20 mouse cellular contexts compared by ENCODE assay signal in genomic region chr13:41892016-41892415, GRCm38 (mm10). TPM values are rescaled to one million over a fixed set of nuclear protein-coding genes. Genes with fewer than 3 reads are reported as not detected.
DNase-seq lines count a peak whose midpoint lies in the region; ATAC-seq lines count a peak whose summit lies in the region.
"Had no signal": no experiment of that assay in that cellular context is flagged by ENCODE, and none has a peak within 500 bp of the region (broad histone marks: within the 10 kb centered on the region; RNA-seq: fewer than 3 reads in every experiment).

No protein-coding gene starts in this region.

- H3K27ac ChIP-seq in heart, embryonic 11.5 days (ENCODE audit: low read depth, low read length): no peak overlapping the region
- H3K27ac ChIP-seq: embryonic facial prominence, embryonic 10.5 days; embryonic facial prominence, embryonic 12.5 days; forebrain, embryonic 13.5 days; forebrain, embryonic 15.5 days had no signal

- H3K9ac ChIP-seq in heart, embryonic 11.5 days (ENCODE audit: low read depth, low read length): no peak overlapping the region
- H3K9ac ChIP-seq: embryonic facial prominence, embryonic 12.5 days; forebrain, embryonic 13.5 days; forebrain, embryonic 15.5 days had no signal

- no peaks in the 10 kb centered on the region for H3K27me3 ChIP-seq in heart, embryonic 11.5 days (ENCODE audit: control insufficient read depth, insufficient read depth, low read length)
- H3K27me3 ChIP-seq: embryonic facial prominence, embryonic 12.5 days; forebrain, embryonic 13.5 days; forebrain, embryonic 15.5 days had no signal

- WGBS in heart, embryonic 11.5 days (ENCODE audit: insufficient replicate concordance): 88% methylated on average over 12 of the region's 12 CpGs

- peak; percentile 65 for DNase-seq in heart, adult 11 months
- DNase-seq in right cerebral cortex, postnatal 14 days: peak; percentile 7
- no peak for DNase-seq in right cerebral cortex, adult 18-20 months
- DNase-seq in telencephalon, adult 2 months (ENCODE audit: low read depth, low spot score): peak; percentile 54
- DNase-seq in urinary bladder, postnatal 25 days (ENCODE audit: low spot score): no peak
- DNase-seq: adrenal gland, adult 2 months; adrenal gland, postnatal 10 days; adrenal gland, postnatal 25 days; cerebellum, adult 11-12 months; cerebellum, adult 2 months; cerebellum, adult 9-10 months; cerebellum, postnatal 10 days; cerebellum, postnatal 25 days had no signal

- no peak overlapping the region for H3K4me2 ChIP-seq in heart, embryonic 11.5 days
- H3K4me2 ChIP-seq: embryonic facial prominence, embryonic 12.5 days; forebrain, embryonic 13.5 days; forebrain, embryonic 15.5 days had no signal

- H3K4me3 ChIP-seq in heart, embryonic 11.5 days (ENCODE audit: low read depth, low read length): no peak overlapping the region
- H3K4me3 ChIP-seq: embryonic facial prominence, embryonic 10.5 days; embryonic facial prominence, embryonic 12.5 days; forebrain, embryonic 13.5 days; forebrain, embryonic 15.5 days had no signal

- no peaks in the 10 kb centered on the region for H3K4me1 ChIP-seq in heart, embryonic 11.5 days (ENCODE audit: control insufficient read depth, insufficient read depth, low read length)
- H3K4me1 ChIP-seq: embryonic facial prominence, embryonic 10.5 days; embryonic facial prominence, embryonic 12.5 days; forebrain, embryonic 13.5 days; forebrain, embryonic 15.5 days had no signal

- no peak for ATAC-seq in heart, embryonic 11.5 days (replicated peaks; ENCODE audit: insufficient number of reproducible peaks, low FRiP score, low TSS enrichment)
- ATAC-seq: forebrain, embryonic 13.5 days; forebrain, embryonic 15.5 days had no signal

- H3K36me3 ChIP-seq in heart, embryonic 11.5 days (ENCODE audit: control insufficient read depth, insufficient read depth, low read length): no peaks in the 10 kb centered on the region
- H3K36me3 ChIP-seq: embryonic facial prominence, embryonic 10.5 days; embryonic facial prominence, embryonic 12.5 days; forebrain, embryonic 15.5 days had no signal

- no peaks in the 10 kb centered on the region for H3K9me3 ChIP-seq in heart, embryonic 11.5 days (replicated peaks; ENCODE audit: control insufficient read depth, low read length)
- H3K9me3 ChIP-seq: embryonic facial prominence, embryonic 10.5 days; embryonic facial prominence, embryonic 12.5 days; forebrain, embryonic 13.5 days; forebrain, embryonic 15.5 days had no signal

RNA-seq across cellular contexts. Expression of gene Adtrp, which starts 44.5 kb away (rescaled TPM):
- polyA plus RNA-seq in heart, embryonic 11.5 days (2014; fragmentation: Nextera tagmentation; extraction: Ambion mirVana): not detected in 2 replicates
- polyA plus RNA-seq: C2C12; embryonic facial prominence, embryonic 10.5 days; forebrain, embryonic 11.5 days; forebrain, embryonic 13.5 days; forebrain, embryonic 15.5 days had no signal

Comparison
In these comparisons a context has a peak if more than half of its experiments do, and no peak if none do; other contexts are left out.
1. DNase-seq: peak in heart, adult 11 months (single experiment), right cerebral cortex, postnatal 14 days (single experiment) and telencephalon, adult 2 months (single experiment); none in right cerebral cortex, adult 18-20 months (single experiment) and urinary bladder, postnatal 25 days (single experiment).